ENCODE assay signal across 34 mouse cellular contexts in genomic region chr1:186582113-186582512, GRCm38 (mm10).
DNase-seq lines count a peak whose midpoint lies in the region; ATAC-seq and TF ChIP-seq lines count a peak whose summit lies in the region.
"Had no signal": no experiment of that assay in that cellular context is flagged by ENCODE, and none has a peak within 500 bp of the region (broad histone marks: within the 10 kb centered on the region; RNA-seq: fewer than 3 reads in every experiment).

No protein-coding gene starts in this region.

- 72% methylated on average over 6 of the region's 6 CpGs for WGBS in heart, embryonic 13.5 days
- 88% methylated on average over 6 of the region's 6 CpGs for WGBS in midbrain, embryonic 13.5 days

- TF ChIP-seq CTCF in gastrocnemius, adult 2 months (IDR thresholded peaks at IDR 0.05): no peak

- peaks cover 61% of the 10 kb centered on the region for H3K4me1 ChIP-seq in heart, embryonic 13.5 days
- H3K4me1 ChIP-seq in midbrain, embryonic 13.5 days (replicated peaks): no peaks in the 10 kb centered on the region
- H3K4me1 ChIP-seq: forebrain, embryonic 12.5 days; hindbrain, embryonic 13.5 days; liver, embryonic 13.5 days had no signal

- no peaks in the 10 kb centered on the region for H3K9me3 ChIP-seq in heart, embryonic 13.5 days
- no peaks in the 10 kb centered on the region for H3K9me3 ChIP-seq in midbrain, embryonic 13.5 days
- H3K9me3 ChIP-seq: embryonic facial prominence, embryonic 12.5 days; forebrain, embryonic 12.5 days; hindbrain, embryonic 13.5 days; limb, embryonic 10.5 days; limb, embryonic 15.5 days; liver, embryonic 13.5 days had no signal

- no peak for ATAC-seq in heart, embryonic 13.5 days (ENCODE audit: extremely low read depth, insufficient number of reproducible peaks, low FRiP score, low TSS enrichment)
- ATAC-seq in erythroblast, adult 5-6 weeks (replicated peaks; ENCODE audit: low FRiP score, poor library complexity, severe bottlenecking): no peak
- no peak for ATAC-seq in midbrain, embryonic 13.5 days
- ATAC-seq: forebrain, postnatal 0 days; intestine, embryonic 16.5 days had no signal

- intact Hi-C loops in heart, postnatal 36 days (cut with DNase I): no loop called here
- intact Hi-C loops in gastrocnemius, adult 2 months (cut with DNase I): no loop called here

- H3K27ac ChIP-seq in heart, embryonic 13.5 days (replicated peaks): peak overlapping the region; percentile 56; the same call in 1 of the 2 replicates
- H3K27ac ChIP-seq in midbrain, embryonic 13.5 days: no peak overlapping the region
- no peak overlapping the region for H3K27ac ChIP-seq in gastrocnemius, adult 2 months
- H3K27ac ChIP-seq: embryonic facial prominence, embryonic 12.5 days; forebrain, embryonic 12.5 days; hindbrain, embryonic 13.5 days; limb, embryonic 10.5 days; limb, embryonic 15.5 days; liver, embryonic 13.5 days; macrophage; stomach, postnatal 0 days had no signal

- no peak for DNase-seq in heart, postnatal 36 days
- DNase-seq in 3134 (ENCODE audit: extremely low read depth, insufficient read length, low spot score) (peak; percentile 43), NIH3T3 (ENCODE audit: low read depth) (peak; percentile 37)
- peak; percentile 18 for DNase-seq in lung, postnatal 25 days (ENCODE audit: low spot score)
- DNase-seq in gastrocnemius, adult 2 months: no peak
- DNase-seq: adrenal gland, adult 8-10 months; B cell, adult 2 months; cerebellum, adult 8-10 months; cerebellum, postnatal 25 days; embryo, embryonic 11 days; forebrain, postnatal 0 days; gastrocnemius, postnatal 14 days; heart, postnatal 4 days; kidney, adult 8-10 months; kidney, postnatal 10 days; layer of hippocampus, postnatal 36 days; liver, embryonic 13.5 days; midbrain, embryonic 14.5 days; spleen, adult 18-20 months; thymus, adult 18-20 months; thymus, postnatal 25 days had no signal

- no peaks in the 10 kb centered on the region for H3K27me3 ChIP-seq in heart, embryonic 13.5 days (replicated peaks)
- H3K27me3 ChIP-seq in midbrain, embryonic 13.5 days: no peaks in the 10 kb centered on the region
- H3K27me3 ChIP-seq: CH12.LX; embryonic facial prominence, embryonic 12.5 days; forebrain, embryonic 12.5 days; hindbrain, embryonic 13.5 days; limb, embryonic 15.5 days; liver, embryonic 13.5 days had no signal

- no peak overlapping the region for H3K4me2 ChIP-seq in heart, embryonic 13.5 days
- H3K4me2 ChIP-seq in midbrain, embryonic 13.5 days (replicated peaks): no peak overlapping the region
- H3K4me2 ChIP-seq: embryonic facial prominence, embryonic 12.5 days; forebrain, embryonic 12.5 days; hindbrain, embryonic 13.5 days; limb, embryonic 15.5 days; liver, embryonic 13.5 days had no signal

- H3K36me3 ChIP-seq in heart, embryonic 13.5 days: no peaks in the 10 kb centered on the region
- no peaks in the 10 kb centered on the region for H3K36me3 ChIP-seq in midbrain, embryonic 13.5 days
- H3K36me3 ChIP-seq: embryonic facial prominence, embryonic 12.5 days; forebrain, embryonic 12.5 days; hindbrain, embryonic 13.5 days; limb, embryonic 10.5 days; limb, embryonic 15.5 days; liver, embryonic 13.5 days had no signal

- H3K4me3 ChIP-seq in heart, embryonic 13.5 days: no peak overlapping the region
- H3K4me3 ChIP-seq in midbrain, embryonic 13.5 days (replicated peaks): no peak overlapping the region
- no peak overlapping the region for H3K4me3 ChIP-seq in gastrocnemius, adult 2 months
- H3K4me3 ChIP-seq: embryonic facial prominence, embryonic 12.5 days; erythroblast, embryonic 14.5 days; forebrain, embryonic 12.5 days; hindbrain, embryonic 13.5 days; limb, embryonic 10.5 days; limb, embryonic 15.5 days; liver, embryonic 13.5 days had no signal

- H3K9ac ChIP-seq in heart, embryonic 13.5 days: no peak overlapping the region
- H3K9ac ChIP-seq in midbrain, embryonic 13.5 days (replicated peaks): no peak overlapping the region
- H3K9ac ChIP-seq: embryonic facial prominence, embryonic 12.5 days; forebrain, embryonic 12.5 days; forebrain, postnatal 0 days; hindbrain, embryonic 13.5 days; limb, embryonic 15.5 days; liver, embryonic 13.5 days had no signal

Comparison
In these comparisons a context has a peak if more than half of its experiments do, and no peak if none do; other contexts are left out.
1. DNase-seq: peak in 3134 (single experiment), NIH3T3 (single experiment) and lung, postnatal 25 days (single experiment); none in heart, postnatal 36 days (0 of 2) and gastrocnemius, adult 2 months (single experiment).